Mouse (Mus musculus) inflammation-experienced regulatory T-cells, adult 6 months (primary cell): ENCODE results near the gene Jun. TPM values are rescaled to one million over a fixed set of nuclear protein-coding genes. Genes with fewer than 3 reads are reported as not detected.

Experiments used
- ATAC-seq: one replicate; pipeline ENCODE4 v1.8.0; 2017
- polyA plus RNA-seq, 3 experiments: library from polyadenylated mRNA; unstranded; fragments of 100-300 nt; shearing (Covaris generic); gene quantifications; one replicate each; pipeline ENCODE4 v1.2.1; 2017

Gene Jun
- 10 to 100 TPM in 2 of 3 experiments, 1 to 10 TPM in 1; 7.3 to 33.5 (median 20.9) TPM for polyA plus RNA-seq

GRCm38 (mm10) chr4:95052025-95052899 is at the start of gene Jun:
Jun (minus strand) TSS chr4:95052222.
- ATAC-seq: peak; percentile 73

- no peak for ATAC-seq
Observed at GRCm38 (mm10) chr4:95101684-95102083, 49.7 kb upstream of the Jun start.

GRCm38 (mm10) chr4:95100694-95101093 is 48.7 kb upstream of the Jun start:
- ATAC-seq: no peak

- no peak for ATAC-seq
Observed at GRCm38 (mm10) chr4:95099373-95099772, 47.4 kb upstream of the Jun start.

- ATAC-seq: no peak
Observed at GRCm38 (mm10) chr4:95098722-95099097, 46.7 kb upstream of the Jun start.

GRCm38 (mm10) chr4:95097942-95098721 is 46.1 kb upstream of the Jun start:
- ATAC-seq: no peak

- peak; percentile 59 for ATAC-seq
Observed at GRCm38 (mm10) chr4:95096731-95097130, 44.7 kb upstream of the Jun start.

- no peak for ATAC-seq
Observed at GRCm38 (mm10) chr4:95095911-95096310, 43.9 kb upstream of the Jun start.

GRCm38 (mm10) chr4:95095355-95095754 is 43.3 kb upstream of the Jun start:
- no peak for ATAC-seq

- ATAC-seq: no peak
Observed at GRCm38 (mm10) chr4:95094700-95095113, 42.7 kb upstream of the Jun start.

- no peak for ATAC-seq
Observed at GRCm38 (mm10) chr4:95093615-95094014, 41.6 kb upstream of the Jun start.

GRCm38 (mm10) chr4:95092516-95092915 is 40.5 kb upstream of the Jun start:
- no peak for ATAC-seq

GRCm38 (mm10) chr4:95091536-95091935 is 39.5 kb upstream of the Jun start:
- no peak for ATAC-seq

- peak; percentile 52 for ATAC-seq
Observed at GRCm38 (mm10) chr4:95089968-95090367, 37.9 kb upstream of the Jun start.

- ATAC-seq: no peak
Observed at GRCm38 (mm10) chr4:95089053-95089452, 37.0 kb upstream of the Jun start.

GRCm38 (mm10) chr4:95083957-95084356 is 31.9 kb upstream of the Jun start:
- ATAC-seq: no peak

- no peak for ATAC-seq
Observed at GRCm38 (mm10) chr4:95083191-95083729, 31.2 kb upstream of the Jun start.

- no peak for ATAC-seq
Observed at GRCm38 (mm10) chr4:95082481-95083088, 30.6 kb upstream of the Jun start.

GRCm38 (mm10) chr4:95081632-95082031 is 29.6 kb upstream of the Jun start:
- no peak for ATAC-seq

- no peak for ATAC-seq
Observed at GRCm38 (mm10) chr4:95078625-95079024, 26.6 kb upstream of the Jun start.

GRCm38 (mm10) chr4:95076279-95076678 is 24.3 kb upstream of the Jun start:
- ATAC-seq: peak; percentile 10

- ATAC-seq: no peak
Observed at GRCm38 (mm10) chr4:95075591-95076002, 23.6 kb upstream of the Jun start.

- no peak for ATAC-seq
Observed at GRCm38 (mm10) chr4:95074319-95074718, 22.3 kb upstream of the Jun start.
